Mouse (Mus musculus) lung, postnatal 14 days (tissue): ENCODE data around the gene Gtpbp1.

Source experiments
- DNase-seq: peaks from one replicate; pipeline ENCODE4 v3.0.0; 2021

The Gtpbp1 gene

DNA sequence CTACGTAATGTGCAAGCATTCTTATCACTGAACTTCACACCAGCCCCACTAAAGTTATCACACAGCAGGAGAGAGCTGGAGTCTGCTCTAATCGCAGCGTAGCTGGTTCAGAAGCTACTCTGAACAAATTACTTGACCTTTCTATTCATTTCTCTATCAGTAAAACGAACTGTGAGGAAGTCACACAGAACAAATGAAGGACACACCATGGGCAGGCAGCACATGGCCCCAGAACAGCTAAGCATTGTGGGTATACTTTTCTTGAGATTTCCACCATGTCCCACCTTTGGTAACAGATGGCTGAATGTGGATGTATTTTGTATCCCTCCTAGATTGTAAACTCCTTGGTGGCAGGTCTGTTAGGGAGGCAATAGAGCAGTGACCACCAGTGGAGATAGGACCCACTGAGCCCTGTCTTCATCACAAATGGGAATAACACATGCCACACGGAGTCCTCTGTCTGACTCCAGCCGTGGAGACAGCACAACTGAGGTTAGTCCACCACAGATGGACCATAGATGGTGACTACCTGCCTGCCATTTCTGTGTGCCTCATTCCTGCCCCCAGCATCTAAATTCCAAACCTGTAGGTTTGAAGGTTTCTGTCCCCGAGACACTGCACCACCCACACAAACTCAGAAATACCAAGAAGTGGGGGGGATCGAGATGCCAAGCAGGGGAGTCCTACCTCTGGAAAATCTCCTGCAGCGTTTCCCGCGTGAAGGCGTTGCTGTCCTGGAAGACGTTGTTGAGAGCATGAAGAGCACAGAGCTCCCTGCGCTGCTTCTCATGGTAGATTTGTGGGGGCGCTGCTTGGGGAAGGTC is 4.4 kb upstream of the Gtpbp1 start:
- no peak for DNase-seq

- no peak for DNase-seq
Observed at GRCm38 (mm10) chr15:79687175-79687574, 3.5 kb upstream of the Gtpbp1 start.

DNA sequence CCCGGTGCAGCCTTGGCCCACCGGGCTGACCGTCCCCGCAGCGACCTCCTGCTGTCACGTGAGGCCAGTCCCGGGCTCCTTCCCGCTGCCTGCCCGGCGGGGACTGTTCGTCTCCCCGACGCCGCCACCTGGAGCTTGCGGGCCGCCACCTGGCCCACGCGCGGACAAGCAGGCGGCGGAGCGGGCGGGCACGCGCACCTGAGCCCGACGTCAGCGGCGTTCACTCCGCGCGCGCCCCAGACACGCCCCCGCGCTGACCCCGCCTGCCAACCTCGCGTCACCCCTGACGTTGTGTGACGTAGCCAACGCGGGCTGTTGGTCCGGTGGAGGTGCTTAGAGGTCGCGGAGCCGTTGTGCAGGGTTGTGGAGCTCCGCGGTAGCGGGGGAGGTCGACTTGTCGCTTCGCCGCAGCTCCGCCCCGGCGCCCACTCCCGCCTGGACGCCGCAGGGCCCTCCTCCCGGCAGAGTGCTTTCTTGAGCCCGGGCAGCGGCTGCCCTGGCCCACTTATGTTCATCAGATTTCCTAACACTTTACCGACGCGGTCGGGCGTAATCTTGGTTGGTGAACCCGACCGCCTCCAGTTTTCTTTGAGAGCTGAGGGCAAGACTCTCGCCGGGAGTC is 2.9 kb upstream of the Gtpbp1 start, which contains the start of gene Josd1:
Gene Josd1 (minus strand): TSS at position 274 of the 622 bp plus-strand sequence.
- DNase-seq = peak; percentile 98

GRCm38 (mm10) chr15:79688268-79688956 is 2.2 kb upstream of the Gtpbp1 start:
- DNase-seq = no peak

DNA sequence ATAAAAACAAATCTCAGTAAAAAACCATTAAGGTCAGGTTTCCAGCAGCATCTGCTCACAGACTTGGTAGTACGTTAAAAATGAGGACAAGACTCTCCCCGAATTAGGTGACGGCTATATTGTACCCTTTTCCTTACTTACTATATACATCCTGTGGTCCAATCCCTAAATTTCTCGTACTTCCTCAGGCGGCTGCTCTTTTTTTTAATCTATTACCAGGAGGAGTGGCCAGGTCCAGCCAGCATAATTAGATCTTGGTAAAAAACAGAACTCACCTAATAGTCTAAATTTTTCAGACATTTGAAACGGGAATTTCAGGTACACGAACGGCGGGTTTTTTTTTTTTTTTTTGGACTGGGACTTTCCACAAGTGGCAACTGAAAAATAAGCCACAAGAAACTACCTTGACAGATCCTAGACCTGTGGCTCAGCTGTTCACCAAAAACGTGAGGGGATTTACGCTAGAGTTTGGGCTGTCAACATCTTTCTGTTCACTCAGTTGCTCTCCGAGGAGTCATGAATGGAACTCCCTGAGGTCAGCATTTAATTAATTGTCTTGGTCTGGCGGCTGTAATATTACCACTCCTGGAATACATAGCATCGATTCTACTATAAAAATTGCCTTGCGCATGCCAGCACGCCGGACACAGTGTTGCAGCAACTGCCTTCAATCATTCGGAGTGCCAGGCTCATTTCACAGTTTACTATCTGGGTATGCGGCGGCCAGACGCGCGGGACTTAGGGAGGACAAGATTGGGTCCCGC is 801 bp upstream of the Gtpbp1 start:
- no peak for DNase-seq

- no peak for DNase-seq
Observed at GRCm38 (mm10) chr15:79691023-79691508, 421 bp downstream of the Gtpbp1 start.

- DNase-seq = no peak
Observed at GRCm38 (mm10) chr15:79692334-79692733, 1.7 kb downstream of the Gtpbp1 start.

DNA sequence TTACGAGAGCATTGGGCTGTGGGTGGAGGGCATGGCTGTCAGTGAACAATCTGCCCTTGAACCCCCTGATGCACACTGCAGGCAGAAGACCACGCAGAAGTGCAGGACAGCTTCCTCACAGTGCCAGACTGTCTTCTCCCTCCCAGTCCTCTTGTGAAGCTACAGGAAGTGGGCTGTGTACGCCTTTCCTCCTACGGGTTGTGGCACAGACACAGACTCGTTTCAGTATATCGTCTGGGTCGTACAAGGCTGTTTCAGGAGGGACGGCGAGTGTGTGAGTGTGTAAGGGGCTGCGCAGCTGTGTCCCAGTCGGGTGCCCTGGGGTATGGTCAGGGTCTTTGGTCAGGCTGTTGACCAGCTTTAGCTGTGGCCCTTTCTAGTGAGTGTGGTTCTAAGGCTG is 3.1 kb downstream of the Gtpbp1 start:
- DNase-seq = peak; percentile 26

DNA sequence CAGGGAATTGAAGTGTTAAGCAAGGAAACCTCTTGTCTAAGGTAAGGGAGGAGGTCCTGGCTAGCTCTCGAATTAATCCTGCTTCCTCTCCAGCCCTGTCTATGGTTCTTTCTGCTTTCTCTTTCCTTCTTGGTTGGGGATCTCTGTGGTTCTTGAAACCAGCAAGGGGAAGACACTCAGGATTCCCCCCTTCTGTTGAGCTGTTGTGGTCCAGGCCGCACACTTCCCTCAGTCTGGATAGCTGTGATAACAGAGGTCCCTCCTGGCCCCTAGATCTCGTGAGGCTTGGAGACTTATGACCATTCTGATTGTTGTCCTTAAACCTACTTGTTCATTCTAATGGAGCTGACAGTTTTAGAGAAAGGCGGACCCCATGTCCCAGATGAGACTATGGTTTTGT is 3.9 kb downstream of the Gtpbp1 start:
- no peak for DNase-seq

DNA sequence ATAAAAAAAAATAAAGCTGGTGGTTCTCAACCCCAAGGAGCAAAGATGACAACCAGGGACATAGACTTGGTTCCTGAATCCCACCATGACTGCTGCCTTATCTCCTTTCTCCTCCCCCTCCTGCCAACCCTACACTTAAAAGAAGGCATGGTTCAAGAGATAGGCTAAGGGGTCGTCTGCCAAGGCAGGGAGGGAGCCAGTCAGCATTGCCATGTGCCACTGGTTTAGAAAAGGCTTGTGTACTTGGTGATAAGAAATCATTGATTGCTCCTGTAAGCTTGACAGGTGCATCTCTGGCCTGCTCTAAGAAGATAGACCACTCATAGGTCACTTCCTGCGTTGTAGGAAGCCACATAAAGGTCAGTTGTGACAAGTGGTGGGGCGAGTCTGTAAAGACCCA is 4.9 kb downstream of the Gtpbp1 start:
- DNase-seq = no peak

DNA sequence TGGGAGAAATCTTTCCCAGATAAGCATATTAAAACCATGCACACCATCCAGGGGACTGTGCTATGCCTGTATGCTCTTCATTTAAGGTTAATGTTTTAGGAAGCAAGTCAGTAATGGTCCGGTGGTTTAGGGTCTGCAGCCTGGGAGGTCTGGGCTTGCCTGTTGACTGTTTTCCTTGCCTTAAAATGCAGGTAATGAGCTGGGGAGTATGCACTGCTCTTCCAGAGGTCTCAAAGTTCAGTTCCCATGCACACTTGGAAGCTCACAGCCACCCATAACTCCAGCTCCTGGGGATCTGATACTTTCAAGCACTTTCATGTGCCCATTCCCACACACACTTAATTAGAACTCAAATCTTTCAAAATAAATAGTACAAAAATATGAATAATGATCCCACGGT is 5.9 kb downstream of the Gtpbp1 start:
- DNase-seq = no peak

GRCm38 (mm10) chr15:79697011-79697410 is 6.4 kb downstream of the Gtpbp1 start:
- no peak for DNase-seq

- DNase-seq = no peak
Observed at GRCm38 (mm10) chr15:79697558-79698187, 7.0 kb downstream of the Gtpbp1 start.

GRCm38 (mm10) chr15:79706603-79707214 is 16.1 kb downstream of the Gtpbp1 start:
- DNase-seq = no peak

DNA sequence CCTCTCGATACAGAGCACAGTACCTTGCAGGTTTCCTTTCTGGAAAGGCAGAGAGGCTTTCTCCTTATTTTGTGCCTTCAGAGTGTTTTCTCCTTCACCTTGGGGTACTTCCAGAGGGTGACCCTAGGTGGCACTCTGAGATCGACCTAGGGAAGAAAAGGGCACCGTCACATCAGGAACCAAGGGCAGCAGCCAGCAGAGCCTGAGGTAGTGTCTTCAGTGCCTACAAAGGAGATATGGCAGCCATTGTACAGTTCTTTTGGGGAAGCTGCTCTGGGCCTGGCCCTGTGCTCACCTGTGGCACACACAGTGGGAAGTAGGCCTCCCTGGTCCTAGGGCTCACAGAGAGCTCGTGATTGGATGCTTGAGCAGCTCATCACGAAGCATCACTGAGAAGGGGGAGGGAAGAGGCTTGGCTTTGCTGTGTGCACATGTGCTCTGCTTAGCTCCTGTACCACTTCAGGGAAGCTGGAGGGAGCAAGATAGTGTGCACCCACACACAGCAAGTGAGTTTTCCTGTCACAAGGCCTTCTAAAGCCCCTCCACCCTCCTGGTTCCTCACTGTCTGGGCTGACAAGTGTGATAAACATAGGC is 17.7 kb downstream of the Gtpbp1 start:
- no peak for DNase-seq

DNA sequence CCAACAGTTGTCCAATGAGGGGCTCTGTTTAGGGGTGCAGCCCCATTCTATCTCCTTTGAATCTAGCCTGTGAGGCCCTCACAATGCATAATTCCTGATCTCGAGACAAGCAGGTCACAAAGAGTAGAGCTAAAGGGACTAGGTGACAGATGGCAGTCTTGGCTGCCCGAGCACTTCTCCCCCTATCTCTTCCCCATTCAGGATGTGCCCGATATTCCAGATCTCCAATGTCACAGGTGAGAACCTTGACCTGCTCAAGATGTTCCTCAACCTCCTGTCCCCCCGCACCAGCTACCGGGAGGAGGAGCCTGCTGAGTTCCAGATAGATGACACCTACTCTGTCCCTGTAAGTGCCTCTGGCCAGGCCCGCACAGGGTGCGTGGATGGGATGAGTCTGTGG is 25.0 kb downstream of the Gtpbp1 start:
- DNase-seq = no peak

DNA sequence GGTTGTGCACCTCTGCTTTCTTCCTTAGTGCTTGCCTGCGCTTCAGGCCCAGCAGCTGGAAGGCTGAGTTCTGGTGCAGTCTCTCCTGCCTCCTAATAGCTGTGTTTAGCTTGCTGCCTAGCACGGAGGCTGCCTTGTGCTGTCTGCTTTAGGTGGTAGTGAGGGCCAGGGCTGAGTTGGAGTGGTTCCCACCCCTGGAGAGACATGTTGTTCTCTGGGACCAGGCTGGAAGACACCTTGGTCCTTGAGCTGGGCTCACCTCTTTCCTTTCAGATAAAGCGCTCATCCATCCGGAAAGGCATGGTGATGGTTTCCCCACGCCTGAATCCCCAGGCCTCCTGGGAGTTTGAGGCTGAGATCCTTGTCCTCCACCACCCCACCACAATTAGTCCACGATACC is 26.1 kb downstream of the Gtpbp1 start:
- no peak for DNase-seq

- DNase-seq = no peak
Observed at GRCm38 (mm10) chr15:79720267-79720666, 29.6 kb downstream of the Gtpbp1 start.

- DNase-seq = no peak
Observed at GRCm38 (mm10) chr15:79720796-79721195, 30.2 kb downstream of the Gtpbp1 start.

- peak; percentile 37 for DNase-seq
Observed at GRCm38 (mm10) chr15:79723439-79723838, 32.8 kb downstream of the Gtpbp1 start.

- no peak for DNase-seq
Observed at GRCm38 (mm10) chr15:79725190-79725789, 34.6 kb downstream of the Gtpbp1 start.
